Mouse (Mus musculus) granulocyte monocyte progenitor cell, adult 5-6 weeks (primary cell): Measurements from ENCODE around the gene Iqcg. TPM values are rescaled to one million over a fixed set of nuclear protein-coding genes. Genes with fewer than 3 reads are reported as not detected.

Experiments
- ATAC-seq: replicated peaks from 2 replicates; pipeline ENCODE4 v1.8.0; 2016; ENCODE audit warnings: mild to moderate bottlenecking, moderate TSS enrichment, inconsistent platforms; ENCODE audit not compliant: poor library complexity, severe bottlenecking
- total RNA-seq, 2 experiments: library from RNA; stranded (forward) in 1 of 2; stranded (reverse) in 1 of 2; fragments of 200-712, 200-1000 nt in 1 of 2; fragments of >200 nt in 1 of 2; fragmentation: Nextera tagmentation in 1 of 2; gene quantifications; 2 replicates each; pipeline ENCODE4 v1.2.3; 2014 to 2017

The Iqcg gene
- total RNA-seq, 2 experiments from 2014 or later, result 2.4 TPM; not detected in 1

DNA sequence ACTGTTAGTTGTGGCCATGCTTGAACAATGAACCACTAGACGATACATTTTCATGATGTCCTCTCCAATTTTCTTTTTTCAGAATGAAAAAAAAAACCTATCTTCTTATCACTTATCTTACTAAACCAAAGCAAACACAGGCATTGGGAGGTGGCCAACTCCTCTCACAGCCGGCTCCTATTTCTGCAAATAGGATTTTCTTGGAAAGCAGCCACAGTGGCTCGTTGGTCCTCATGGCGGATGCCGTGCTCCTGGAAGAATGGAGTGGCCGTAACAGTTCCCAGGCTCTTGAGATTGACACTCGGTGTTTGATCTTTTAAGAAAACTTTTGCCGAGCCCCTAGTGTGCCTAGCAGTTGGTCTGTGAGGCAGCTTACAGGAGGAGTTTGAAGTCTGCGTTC is 50.8 kb downstream of the Iqcg start:
- ATAC-seq, result no peak

DNA sequence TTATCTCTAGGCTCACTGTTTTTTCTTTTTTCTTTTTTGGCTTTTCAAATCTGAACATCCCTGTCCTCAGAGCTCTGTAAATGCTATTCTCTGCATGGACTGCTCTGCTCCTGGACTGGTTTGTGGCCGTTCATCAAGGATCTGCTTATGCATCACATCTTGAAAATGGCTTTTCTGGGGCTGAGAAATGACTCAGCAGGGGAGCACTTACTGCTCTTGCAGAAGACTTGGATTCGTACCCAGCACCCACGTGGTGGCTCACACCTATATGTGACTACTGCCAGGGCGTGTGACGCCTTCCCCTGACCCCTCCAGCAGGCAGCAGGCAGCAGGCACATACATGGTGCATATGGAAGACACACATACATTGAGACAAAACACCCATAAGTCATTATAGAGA is 63.9 kb downstream of the Iqcg start:
- ATAC-seq, result no peak

DNA sequence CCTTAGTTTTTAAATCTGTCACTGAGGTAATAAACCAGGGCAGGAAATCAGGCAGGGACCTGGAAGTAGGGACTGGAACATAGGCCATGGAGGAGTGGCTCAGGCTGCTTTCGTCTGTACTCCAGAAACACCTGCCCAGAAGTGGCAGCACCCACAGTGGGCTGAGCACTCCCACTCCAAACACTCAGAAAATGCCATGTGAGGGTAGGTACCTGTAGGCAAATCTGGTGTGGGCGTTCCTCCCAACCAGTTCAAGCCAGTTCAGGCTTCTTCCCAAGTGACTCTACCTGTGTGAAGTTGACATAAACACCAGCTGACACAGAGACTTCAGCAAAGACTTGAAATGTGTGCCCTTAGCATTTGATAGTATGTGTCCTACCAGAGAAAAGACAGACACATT is 71.4 kb downstream of the Iqcg start:
- ATAC-seq, result no peak

DNA sequence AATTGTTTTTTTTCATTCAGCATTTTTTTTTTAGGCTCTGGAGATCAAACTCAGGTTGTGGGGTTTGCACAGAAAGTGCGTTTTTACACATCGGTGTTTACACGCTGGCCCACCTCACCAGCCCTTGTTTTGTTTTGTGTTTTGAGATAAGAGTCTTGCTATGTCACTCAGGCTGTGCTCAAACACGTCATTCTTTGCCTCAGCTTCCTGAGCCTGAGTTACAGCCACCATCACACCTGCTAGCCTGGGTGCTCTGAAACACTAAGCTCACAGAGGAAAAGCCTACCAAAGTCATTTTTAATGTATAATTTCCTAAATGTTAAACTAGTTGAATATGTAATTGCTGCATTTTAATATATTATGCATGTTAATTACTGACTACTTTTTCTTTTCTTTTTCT is 74.6 kb downstream of the Iqcg start:
- no peak for ATAC-seq

DNA sequence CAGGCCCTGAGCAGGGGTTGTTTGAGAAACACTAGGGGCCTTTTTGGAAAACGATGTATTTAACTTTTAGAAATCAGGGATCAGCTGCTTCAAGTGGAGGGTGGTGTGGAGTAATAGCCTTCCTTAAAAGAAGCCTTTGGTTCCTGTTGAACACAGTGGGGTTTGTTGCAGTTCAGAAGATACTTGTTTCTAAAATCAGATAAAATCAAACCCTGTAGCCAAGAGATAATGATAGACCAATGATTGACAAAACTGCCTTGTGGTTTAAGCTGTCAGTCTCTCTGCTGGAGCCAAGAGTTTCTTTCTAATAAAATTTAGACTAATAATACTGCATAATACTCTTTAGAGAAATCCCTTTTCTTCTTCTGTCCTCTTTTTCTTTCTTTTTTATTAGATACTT is 75.8 kb downstream of the Iqcg start:
- ATAC-seq, result no peak

DNA sequence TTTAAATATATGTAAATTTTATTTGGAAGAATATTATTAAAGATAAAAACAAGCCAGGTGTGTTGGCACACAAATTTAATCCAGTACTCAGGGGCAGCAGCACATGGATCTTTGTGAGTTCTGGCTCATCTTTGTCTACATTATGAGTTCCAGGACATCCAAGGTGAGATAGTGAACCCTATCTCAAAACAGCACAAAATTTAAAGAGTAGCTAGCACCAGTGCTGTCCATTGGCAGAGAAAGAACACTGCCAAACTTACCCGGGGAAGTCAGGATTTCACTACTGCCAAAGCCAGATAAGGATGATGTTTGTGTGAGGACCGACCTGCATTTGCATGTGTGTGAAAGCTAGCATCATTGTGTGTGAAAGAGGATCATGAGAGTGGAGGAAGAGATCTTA is 83.0 kb downstream of the Iqcg start:
- ATAC-seq, result no peak

DNA sequence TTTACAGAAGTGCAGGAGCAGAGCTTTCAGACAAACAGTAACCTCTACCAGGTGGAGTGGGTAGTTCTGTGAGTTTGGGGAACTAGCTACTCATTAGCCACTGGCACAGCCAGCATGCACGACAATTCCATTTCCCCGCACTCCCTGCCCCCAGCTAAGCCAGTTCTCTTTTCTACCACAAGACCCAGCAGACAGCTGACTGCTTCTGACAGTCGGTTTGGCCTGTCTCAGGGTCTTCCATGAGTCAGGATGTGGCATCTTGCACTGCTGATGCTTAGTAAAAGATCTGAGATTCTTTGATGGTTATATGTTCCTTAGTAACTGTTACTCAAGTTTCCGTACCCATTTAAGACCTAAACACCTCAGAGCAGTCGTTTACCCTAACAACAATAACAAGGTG is 83.5 kb downstream of the Iqcg start:
- peak; percentile 71 for ATAC-seq

Other genes starting within 250 kb of the Iqcg start
- gene Smbd1, start 245.7 kb downstream of the Iqcg start, total RNA-seq (2014; fragmentation: Nextera tagmentation), result not detected in 2 replicates
- gene Smbd1, start 245.7 kb downstream of the Iqcg start, total RNA-seq (2017), result not detected in 2 replicates
- gene Fyttd1, start 178.7 kb downstream of the Iqcg start, total RNA-seq (2014; fragmentation: Nextera tagmentation), result 15.9 and 23.6 TPM in 2 replicates
- gene Fyttd1, start 178.7 kb downstream of the Iqcg start, total RNA-seq (2017), result 58.2 and 68.9 TPM in 2 replicates
- 19.7 and 31.5 TPM in 2 replicates for gene Rubcn, start 178.5 kb downstream of the Iqcg start, total RNA-seq (2014; fragmentation: Nextera tagmentation)
- gene Rubcn, start 178.5 kb downstream of the Iqcg start, total RNA-seq (2017), result 10.4 and 12.9 TPM in 2 replicates
- gene Lrch3, start 142.1 kb downstream of the Iqcg start, total RNA-seq (2014; fragmentation: Nextera tagmentation), result 23.8 and 37.8 TPM in 2 replicates
- gene Lrch3, start 142.1 kb downstream of the Iqcg start, total RNA-seq (2017), result 12.1 and 16.8 TPM in 2 replicates
- gene Rpl35a, start 235 bp upstream of the Iqcg start, total RNA-seq (2014; fragmentation: Nextera tagmentation), result 3,504 and 3,720 TPM in 2 replicates
- gene Rpl35a, start 235 bp upstream of the Iqcg start, total RNA-seq (2017), result 2,270 and 2,292 TPM in 2 replicates
- gene Lmln, start 6.3 kb upstream of the Iqcg start, total RNA-seq (2014; fragmentation: Nextera tagmentation), result 3.6 and 8.5 TPM in 2 replicates
- gene Lmln, start 6.3 kb upstream of the Iqcg start, total RNA-seq (2017), result 3.3 and 3.5 TPM in 2 replicates
- gene Osbpl11, start 128.9 kb upstream of the Iqcg start, total RNA-seq (2014; fragmentation: Nextera tagmentation), result 8.0 and 12.8 TPM in 2 replicates
- 16.7 and 22.3 TPM in 2 replicates for gene Osbpl11, start 128.9 kb upstream of the Iqcg start, total RNA-seq (2017)
- gene Snx4, start 195.2 kb upstream of the Iqcg start, total RNA-seq (2014; fragmentation: Nextera tagmentation), result 62.2 and 62.7 TPM in 2 replicates
- gene Snx4, start 195.2 kb upstream of the Iqcg start, total RNA-seq (2017), result 87.8 and 97.8 TPM in 2 replicates